Mouse (Mus musculus) heart, postnatal 0 days (tissue): Measurements from ENCODE around the gene Rilp.

Experiments
- CTCF ChIP-seq: IDR thresholded peaks from 2 replicates; pipeline ENCODE4 v1.5.1; 2016; ENCODE audit warnings: antibody characterized with exemption, control low read depth, low read depth
- EP300 ChIP-seq: IDR thresholded peaks from 2 replicates; pipeline ENCODE4 v1.6.1; 2016; ENCODE audit warnings: antibody characterized with exemption, low read depth

DNA sequence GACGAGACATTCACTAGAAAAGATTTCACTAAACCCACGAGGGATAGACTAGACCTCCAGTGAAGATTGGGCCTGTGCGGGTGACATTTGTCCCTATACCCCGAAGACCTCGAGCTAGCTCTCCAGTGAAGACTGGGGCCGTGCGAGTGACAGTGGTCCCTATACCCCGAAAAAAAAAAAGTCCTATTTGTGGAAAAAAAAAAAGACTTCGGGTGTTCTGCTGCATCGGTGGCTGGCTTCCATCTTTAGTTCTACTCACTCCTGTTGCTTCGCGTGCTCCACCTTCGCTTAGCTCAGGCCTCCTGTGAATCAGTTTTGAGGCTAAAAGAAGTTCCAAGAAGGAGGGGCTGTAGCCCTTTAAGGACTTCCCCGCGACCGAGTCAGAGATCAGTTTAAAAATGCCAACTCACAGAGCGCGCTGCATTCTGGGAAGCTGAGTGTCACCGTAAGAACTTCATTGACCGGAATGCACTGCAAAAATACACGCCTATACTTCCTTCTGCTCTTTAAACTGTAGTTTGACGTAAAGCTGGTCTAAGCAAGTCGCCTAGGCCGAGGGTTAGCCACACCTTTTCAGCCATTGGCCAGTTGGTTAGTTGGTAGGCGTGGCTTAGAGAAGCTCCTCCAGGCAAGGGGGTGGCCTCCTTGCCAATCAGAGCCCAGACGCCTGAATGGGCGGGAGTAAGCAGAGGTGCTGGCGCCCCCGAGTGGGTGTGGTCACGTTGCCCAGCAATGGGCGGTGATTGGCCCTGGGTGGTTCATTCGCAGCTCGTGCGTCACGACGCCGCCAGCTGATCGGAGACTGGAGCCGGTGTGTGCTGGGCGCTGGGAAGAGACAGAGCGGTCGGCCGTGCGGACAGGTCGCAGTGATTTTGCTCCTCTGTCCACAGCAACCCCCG is 48.8 kb upstream of the Rilp start, which contains the start of gene Tlcd2:
- TF ChIP-seq CTCF (no peak), EP300 (peak; percentile 44)
